Mouse (Mus musculus) thymus, adult 2 months (tissue): Measurements from ENCODE around the gene Cd163. TPM values are rescaled to one million over a fixed set of nuclear protein-coding genes. Genes with fewer than 3 reads are reported as not detected.

Source experiments
- DNase-seq: peaks from one replicate; pipeline ENCODE4 v3.0.0; 2021
- H3K27ac ChIP-seq: fragments of 200-500 bp; 2 replicates; pipeline ENCODE4 v1.5.1; 2012; ENCODE audit warnings: low read length, control low read depth; ENCODE audit not compliant: control insufficient read depth, insufficient read depth
- H3K27me3 ChIP-seq: fragments of 200-500 bp; 2 replicates; pipeline ENCODE4 v1.6.1; 2012; ENCODE audit warnings: mild to moderate bottlenecking, low read length, moderate library complexity, mixed read lengths; ENCODE audit not compliant: control insufficient read depth, insufficient read depth
- H3K36me3 ChIP-seq: fragments of 200-500 bp; 2 replicates; pipeline ENCODE4 v1.6.1; 2012; ENCODE audit warnings: mild to moderate bottlenecking, low read length, moderate library complexity; ENCODE audit not compliant: control insufficient read depth, insufficient read depth
- H3K4me1 ChIP-seq: fragments of 200-500 bp; replicated peaks from 2 replicates; pipeline ENCODE4 v1.6.1; 2012; ENCODE audit warnings: low read length; ENCODE audit not compliant: control insufficient read depth, insufficient read depth
- H3K4me3 ChIP-seq: fragments of 200-500 bp; 2 replicates; pipeline ENCODE4 v1.5.1; 2012; ENCODE audit warnings: mild to moderate bottlenecking, low read length, control low read depth, moderate library complexity; ENCODE audit not compliant: control insufficient read depth, insufficient read depth
- CTCF ChIP-seq: fragments of 200-500 bp; IDR thresholded peaks from 2 replicates; pipeline ENCODE4 v1.5.1; 2012; ENCODE audit warnings: mild to moderate bottlenecking, control low read depth, low read length, moderate library complexity, borderline replicate concordance; ENCODE audit not compliant: control insufficient read depth, poor library complexity, insufficient read depth; ENCODE audit errors: extremely low read depth
- POLR2A ChIP-seq: fragments of 200-500 bp; IDR thresholded peaks from 2 replicates; pipeline ENCODE4 v1.6.1; 2012; ENCODE audit warnings: mild to moderate bottlenecking, low read length, control low read depth, moderate library complexity; ENCODE audit not compliant: control insufficient read depth, poor library complexity, insufficient read depth; ENCODE audit errors: extremely low read depth
- WGBS: fragments of 180-500 bp; shearing (Covaris S2); methylation state at CpG from one replicate; pipeline ENCODE4 v1.1.7; 2018; 5-methylcytosine and 5-hydroxymethylcytosine counted together
- polyA plus RNA-seq: library from polyadenylated mRNA; depleted of rRNA; stranded (reverse); fragments of >200 nt; gene quantifications from 2 replicates; pipeline ENCODE4 v1.2.3, GENCODE M21; 2012; rRNA removed

Cd163 gene
- polyA plus RNA-seq, 1 experiment = 1.4 TPM

- H3K27ac ChIP-seq = no peak overlapping the region
- TF ChIP-seq CTCF (no peak), POLR2A (no peak)
- DNase-seq = no peak
- peaks cover 16% of the 10 kb centered on the region for H3K4me1 ChIP-seq
- no peaks in the 10 kb centered on the region for H3K27me3 ChIP-seq
- 81% methylated on average over 4 of the region's 4 CpGs for WGBS
- H3K4me3 ChIP-seq = no peak overlapping the region
- no peaks in the 10 kb centered on the region for H3K36me3 ChIP-seq
Measured at GRCm38 (mm10) chr6:124377494-124378255, 73.2 kb downstream of the Cd163 start.

GRCm38 (mm10) chr6:124379331-124379730 lies 74.9 kb downstream of the Cd163 start:
- no peak overlapping the region for H3K27ac ChIP-seq
- no peak overlapping the region for H3K4me3 ChIP-seq
- no peaks in the 10 kb centered on the region for H3K27me3 ChIP-seq
- TF ChIP-seq POLR2A (no peak), CTCF (no peak)
- H3K4me1 ChIP-seq = peaks cover 16% of the 10 kb centered on the region
- no peaks in the 10 kb centered on the region for H3K36me3 ChIP-seq
- whole genome bisulfite sequencing = 33% methylated on average over 10 of the region's 10 CpGs
- DNase-seq = peak; percentile 76

Other genes with a start within 250 kb of the Cd163 start
- not detected in 2 replicates for gene Vmn2r27, start 72.8 kb upstream of the Cd163 start, polyA plus RNA-seq
- gene Pex5, start 110.4 kb downstream of the Cd163 start, polyA plus RNA-seq = 47.6 and 49.2 TPM in 2 replicates
- gene Clstn3, start 160.1 kb downstream of the Cd163 start, polyA plus RNA-seq = 9.0 and 16.6 TPM in 2 replicates
- 1.2 and 1.5 TPM in 2 replicates for gene C1rl, start 188.5 kb downstream of the Cd163 start, polyA plus RNA-seq
- gene C1ra, start 207.7 kb downstream of the Cd163 start, polyA plus RNA-seq = 9.9 and 11.3 TPM in 2 replicates
- 17.3 and 26.8 TPM in 2 replicates for gene C1s1, start 237.7 kb downstream of the Cd163 start, polyA plus RNA-seq